Mouse (Mus musculus): ENCODE measurements around the gene Rnf152.

Gene Rnf152

DNA sequence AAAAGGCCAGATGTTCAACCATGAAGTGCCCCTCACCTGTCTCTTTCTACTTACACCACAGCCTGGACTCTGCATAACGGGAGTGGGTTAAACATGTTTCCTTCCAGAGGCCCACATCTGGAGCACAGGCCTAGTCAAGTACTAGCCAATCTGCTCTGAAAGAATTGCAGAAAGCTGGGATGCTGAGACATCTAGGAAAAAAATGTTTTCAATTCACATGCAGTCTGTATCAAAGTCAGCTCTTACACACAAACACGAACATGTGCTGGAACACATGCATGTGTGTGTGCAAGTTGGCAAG, 44.0 kb downstream of the Rnf152 start:
- DNase-seq (ENCODE audit: low spot score): no peak

- no peak for DNase-seq (ENCODE audit: low spot score)
Observed at GRCm38 (mm10) chr1:105311899-105312600, 44.5 kb downstream of the Rnf152 start.

- DNase-seq (ENCODE audit: low spot score): no peak
Observed at GRCm38 (mm10) chr1:105302164-105302563, 54.3 kb downstream of the Rnf152 start.

GRCm38 (mm10) chr1:105301764-105302163, 54.7 kb downstream of the Rnf152 start:
- no peak for DNase-seq (ENCODE audit: low spot score)

- DNase-seq (ENCODE audit: low spot score): no peak
Observed at GRCm38 (mm10) chr1:105291859-105292258, 64.7 kb downstream of the Rnf152 start.

DNA sequence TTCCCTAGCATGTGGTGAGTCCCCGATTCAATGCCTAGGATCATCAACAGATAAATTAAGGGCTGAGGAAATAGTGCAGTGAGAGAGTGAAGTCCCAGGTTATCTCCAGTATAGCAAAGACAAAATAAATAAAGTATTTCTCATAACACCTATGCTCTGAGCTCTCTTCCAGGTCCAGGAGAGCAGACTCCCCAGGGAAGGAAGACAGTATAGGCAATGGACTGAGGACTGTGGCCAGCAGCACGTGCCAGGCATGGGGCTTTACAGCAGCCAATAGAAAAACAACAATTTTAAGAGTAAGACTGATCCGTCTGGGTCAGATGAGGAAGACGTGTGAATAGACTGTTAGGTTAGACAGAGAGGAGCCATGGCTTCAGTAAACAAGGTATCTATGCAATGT, 69.0 kb downstream of the Rnf152 start:
- no peak for DNase-seq (ENCODE audit: low spot score)

GRCm38 (mm10) chr1:105286906-105287305, 69.6 kb downstream of the Rnf152 start:
- DNase-seq (ENCODE audit: low spot score): no peak

DNA sequence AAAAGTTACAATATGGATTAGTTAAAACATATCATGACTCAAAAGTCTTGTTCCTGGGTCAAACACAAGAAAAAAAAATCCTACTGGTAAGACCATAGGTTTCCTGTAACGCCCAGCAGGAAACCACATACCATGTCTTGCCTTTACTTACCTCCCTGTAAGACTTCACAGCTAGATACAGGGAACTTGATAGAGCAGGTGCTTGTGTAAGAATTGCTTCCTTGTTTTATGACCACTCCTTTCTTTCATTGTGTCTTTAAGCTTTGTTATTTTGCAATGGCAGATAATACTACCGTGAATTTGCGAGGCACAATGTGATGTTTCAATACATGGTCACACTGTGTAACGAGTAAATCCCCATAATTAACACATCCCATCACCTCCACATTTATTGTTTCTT, 71.5 kb downstream of the Rnf152 start:
- no peak for DNase-seq (ENCODE audit: low spot score)

DNA sequence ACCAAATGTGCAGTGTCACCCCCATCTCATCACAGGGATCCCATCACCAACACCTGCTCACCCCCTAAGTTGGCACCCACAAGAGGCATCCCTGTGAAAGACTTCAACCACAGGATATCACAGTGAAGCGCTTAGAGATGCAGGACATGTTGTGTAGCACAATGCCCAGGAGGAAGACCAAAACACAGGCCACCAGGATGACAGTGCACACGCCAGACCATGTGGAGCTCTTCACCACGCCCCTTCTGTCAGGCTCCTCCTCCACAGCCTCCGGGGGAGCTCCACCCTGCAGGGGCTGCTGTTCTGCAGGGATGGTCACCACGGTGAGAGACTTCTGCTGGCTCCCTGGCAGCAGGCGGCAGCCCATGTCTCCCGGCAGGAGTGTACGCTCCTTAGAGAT, 72.4 kb downstream of the Rnf152 start:
- DNase-seq (ENCODE audit: low spot score): no peak

DNA sequence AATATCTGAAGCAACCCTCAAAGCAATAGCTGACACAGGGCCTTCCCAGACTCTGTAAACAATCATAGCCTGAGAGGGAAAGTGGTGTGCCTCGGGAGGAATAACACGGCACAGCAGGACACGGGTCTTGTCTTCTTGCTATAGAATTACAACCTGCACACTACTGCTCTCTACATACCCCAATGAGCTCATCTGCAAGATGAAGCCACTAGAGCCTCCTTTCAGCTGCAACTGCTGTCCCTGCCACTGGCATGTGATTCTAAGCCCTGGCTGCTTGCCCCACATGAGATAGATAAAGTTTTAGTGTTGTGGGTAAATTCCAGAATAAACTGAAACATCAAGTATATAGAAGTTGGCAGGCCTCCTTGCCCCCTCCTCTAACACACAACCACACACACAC, 75.2 kb downstream of the Rnf152 start:
- DNase-seq (ENCODE audit: low spot score): no peak

DNA sequence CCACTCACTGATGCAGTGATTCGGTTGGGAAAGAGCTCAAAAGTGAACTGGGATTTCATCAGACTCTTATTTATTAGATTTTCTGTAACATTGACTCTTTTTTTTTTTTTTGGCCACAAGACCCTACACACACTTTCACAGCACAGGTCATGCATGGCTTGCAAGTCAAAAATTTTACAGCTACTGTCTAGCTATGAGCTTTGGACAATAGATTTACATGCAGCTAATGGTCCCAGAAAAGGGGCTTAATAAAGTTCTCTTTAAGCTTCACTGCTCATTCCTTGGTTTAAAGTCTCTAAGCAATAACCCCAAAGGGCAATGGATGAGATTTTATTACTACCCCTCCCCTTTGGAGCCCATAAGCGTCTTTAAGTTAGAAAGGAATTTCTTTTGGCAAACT, 76.3 kb downstream of the Rnf152 start:
- no peak for DNase-seq (ENCODE audit: low spot score)

DNA sequence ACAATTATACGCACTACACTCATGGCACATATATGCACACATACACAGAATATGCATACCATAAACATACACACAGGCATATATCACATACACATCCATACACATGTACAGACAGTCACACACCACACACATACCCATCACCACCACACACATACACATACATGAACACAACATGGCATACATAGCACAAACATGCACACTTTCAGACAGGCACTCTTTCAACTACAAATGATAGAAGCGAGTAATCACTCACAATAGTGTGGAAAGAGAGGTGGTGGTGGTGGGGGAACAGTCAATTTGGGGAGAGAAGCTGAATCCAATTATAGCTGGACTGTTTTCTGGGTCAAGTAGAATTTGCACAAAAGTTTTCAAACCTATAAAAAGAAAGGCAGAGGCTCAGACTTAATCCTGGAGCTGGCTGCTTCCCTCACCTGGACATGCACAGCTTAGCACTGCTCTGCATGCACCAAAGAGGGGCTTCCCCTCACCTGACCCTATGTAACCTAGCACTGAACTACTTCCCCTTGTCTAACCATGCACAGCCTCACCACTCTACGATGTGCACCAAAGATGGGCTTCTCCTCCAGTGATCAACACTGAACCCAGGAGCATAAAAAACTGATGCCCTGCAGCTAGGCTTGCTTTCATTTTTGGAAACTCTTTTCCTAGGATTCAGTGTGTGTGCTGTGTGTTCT, 81.9 kb downstream of the Rnf152 start:
- no peak for DNase-seq (ENCODE audit: low spot score)

- no peak for DNase-seq (ENCODE audit: low spot score)
Observed at GRCm38 (mm10) chr1:105271104-105271503, 85.4 kb downstream of the Rnf152 start.

DNA sequence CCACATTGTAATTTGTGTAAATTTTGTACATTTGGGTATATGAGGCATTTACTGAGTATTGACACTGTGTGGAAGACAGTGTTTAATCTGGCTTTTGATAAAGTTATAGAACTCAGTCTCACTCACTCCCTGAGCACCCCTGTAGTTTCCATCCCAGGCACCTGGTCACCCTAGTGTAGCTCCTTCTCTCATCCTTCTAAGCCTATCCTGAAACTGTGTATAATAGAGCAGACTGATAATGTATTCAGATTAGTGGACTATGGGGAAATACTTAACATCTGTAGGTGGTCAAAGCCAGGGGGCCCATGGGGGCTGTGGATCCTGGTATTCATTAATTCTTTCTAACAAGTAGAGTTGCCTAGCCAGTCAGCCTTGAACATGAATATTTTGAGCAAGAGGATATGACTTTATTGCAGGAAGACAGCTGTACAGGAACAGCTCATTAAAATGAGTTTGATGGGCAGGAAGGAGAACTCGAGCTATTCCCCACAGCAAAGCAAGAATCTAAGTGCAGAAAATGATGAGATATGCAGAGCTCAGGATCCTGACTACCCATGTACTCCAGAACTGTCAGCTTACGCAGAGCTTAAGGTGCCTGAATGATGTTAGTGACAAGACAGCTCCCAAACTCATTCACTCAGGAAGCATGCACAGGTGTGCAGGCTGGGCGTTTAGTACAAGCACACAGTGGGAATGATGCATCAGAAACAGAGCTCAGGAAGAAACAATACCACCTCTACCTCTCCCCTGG, 93.1 kb downstream of the Rnf152 start:
- DNase-seq (ENCODE audit: low spot score): no peak

DNA sequence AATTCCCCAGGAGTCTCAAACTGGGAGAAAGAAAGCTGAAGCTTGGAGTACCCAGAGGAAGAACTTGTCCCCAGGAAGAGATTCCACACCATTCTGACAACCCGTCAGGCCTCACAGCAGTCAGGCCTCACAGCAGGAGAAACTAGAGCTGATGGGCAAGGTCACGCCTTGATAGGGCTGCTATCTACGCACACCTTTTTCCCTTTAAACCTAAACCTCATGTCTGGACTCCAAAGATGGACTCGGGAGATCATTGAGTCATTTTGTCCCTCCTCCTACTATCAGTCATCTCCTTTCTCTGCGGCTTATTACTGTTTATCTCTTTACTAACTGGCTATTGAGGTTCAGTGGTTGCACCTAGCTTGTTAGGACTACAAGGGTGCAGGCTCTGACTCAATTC, 96.3 kb downstream of the Rnf152 start:
- DNase-seq (ENCODE audit: low spot score): no peak

DNA sequence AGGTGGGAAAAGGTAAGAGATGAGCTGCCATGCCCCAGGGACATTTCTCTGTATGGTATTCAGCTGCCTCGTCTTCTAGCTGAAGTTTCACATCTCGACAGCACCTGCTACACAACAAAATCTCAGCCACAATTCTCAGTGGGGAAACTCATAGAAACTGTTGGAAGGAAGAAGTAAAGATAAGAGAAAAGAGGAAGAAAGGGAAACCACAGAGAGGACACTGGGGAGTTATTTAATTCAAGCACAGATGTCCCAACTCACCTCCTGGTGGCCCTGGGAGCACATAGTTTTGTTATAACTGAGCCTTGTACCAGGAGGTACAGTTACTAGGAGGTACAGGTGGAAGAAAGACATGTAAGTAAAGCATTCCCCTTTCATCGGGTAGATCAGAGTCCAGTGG, 99.3 kb downstream of the Rnf152 start:
- DNase-seq (ENCODE audit: low spot score): no peak

- no peak for DNase-seq (ENCODE audit: low spot score)
Observed at GRCm38 (mm10) chr1:105249190-105249589, 107.3 kb downstream of the Rnf152 start.

GRCm38 (mm10) chr1:105246651-105247050, 109.9 kb downstream of the Rnf152 start:
- no peak for DNase-seq (ENCODE audit: low spot score)

GRCm38 (mm10) chr1:105246075-105246574, 110.4 kb downstream of the Rnf152 start:
- no peak for DNase-seq (ENCODE audit: low spot score)

- no peak for DNase-seq (ENCODE audit: low spot score)
Observed at GRCm38 (mm10) chr1:105243359-105244142, 113.0 kb downstream of the Rnf152 start.

- DNase-seq (ENCODE audit: low spot score): no peak
Observed at GRCm38 (mm10) chr1:105240185-105240584, 116.3 kb downstream of the Rnf152 start.

Measured in adipocyte (in vitro differentiated cells).